Mouse (Mus musculus) CD8-positive naive resting alpha-beta T cell, adult 2 months (primary cell): ENCODE measurements around the gene Mettl22.

Experiments
- DNase-seq, 2 experiments: peaks; one replicate each; pipeline ENCODE4 v3.0.0; 2022; ENCODE audit warnings: low read depth in 2 of 2, low spot score in 2 of 2

Mettl22 gene

DNA sequence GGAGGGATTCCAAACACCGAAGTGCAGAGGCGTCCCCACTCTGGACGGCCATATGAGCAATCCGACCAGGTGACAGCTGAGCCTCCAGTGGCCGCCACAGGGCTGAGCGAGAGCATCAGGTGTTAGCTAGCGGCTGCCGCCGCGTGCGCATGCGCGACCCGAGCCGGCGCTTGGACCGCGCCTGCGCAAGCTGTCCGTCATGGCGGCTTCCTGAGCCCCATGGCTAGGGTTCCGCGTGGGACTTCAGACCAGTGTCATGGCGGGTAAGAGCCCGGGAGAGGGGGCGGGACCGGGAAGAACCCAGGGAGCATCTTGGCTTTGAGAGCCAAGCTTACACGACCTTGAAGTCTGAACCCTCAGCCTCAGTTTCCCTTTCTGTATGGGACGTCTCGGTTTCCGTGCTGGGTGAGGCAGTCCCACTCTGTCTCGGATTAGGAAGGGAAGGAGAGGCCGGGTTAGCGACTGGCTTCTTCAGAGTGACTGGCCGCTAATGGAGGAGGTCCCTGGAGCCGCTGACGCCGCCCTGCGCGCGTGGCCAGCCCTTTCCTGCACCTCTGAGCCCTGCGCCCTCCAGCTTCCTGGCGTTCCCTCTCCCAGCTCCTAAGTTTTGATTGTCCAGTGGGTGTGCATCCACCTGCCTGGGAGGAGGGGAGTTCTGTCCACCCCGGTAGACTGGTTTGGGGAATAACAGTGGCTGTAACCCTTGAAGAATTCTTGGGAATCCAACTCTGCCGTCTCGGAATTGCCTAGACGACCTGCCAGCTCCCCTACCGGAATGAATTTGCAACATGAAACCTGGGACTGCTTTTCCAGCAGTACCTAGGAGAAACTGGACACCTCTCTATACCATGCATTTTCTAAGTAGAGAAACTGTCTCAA is at the start of gene Mettl22:
Gene Mettl22, plus strand, starts transcription at position 186 of the 879 bp plus-strand sequence.
- DNase-seq: peak; percentile 82 to 88

DNA sequence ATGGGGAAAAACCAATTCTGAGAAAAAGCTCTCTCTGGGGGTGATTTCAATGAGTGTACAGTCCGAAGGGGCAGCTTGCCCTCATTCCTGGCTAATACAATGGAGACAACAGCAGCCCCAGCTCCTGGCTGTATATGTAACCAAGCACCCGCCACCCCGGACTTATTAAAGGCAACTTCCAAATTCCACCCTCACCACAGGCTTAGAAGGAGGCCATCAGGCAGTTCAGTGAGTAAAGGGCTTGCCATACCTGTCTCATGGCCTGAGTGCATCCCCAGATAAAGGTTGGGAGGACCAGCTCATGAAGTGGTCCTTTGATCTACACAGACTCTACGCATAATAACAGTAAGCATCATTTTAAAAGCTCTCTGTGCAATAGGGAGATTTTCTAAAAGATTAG is 49.7 kb upstream of the Mettl22 start:
- no peak for DNase-seq

DNA sequence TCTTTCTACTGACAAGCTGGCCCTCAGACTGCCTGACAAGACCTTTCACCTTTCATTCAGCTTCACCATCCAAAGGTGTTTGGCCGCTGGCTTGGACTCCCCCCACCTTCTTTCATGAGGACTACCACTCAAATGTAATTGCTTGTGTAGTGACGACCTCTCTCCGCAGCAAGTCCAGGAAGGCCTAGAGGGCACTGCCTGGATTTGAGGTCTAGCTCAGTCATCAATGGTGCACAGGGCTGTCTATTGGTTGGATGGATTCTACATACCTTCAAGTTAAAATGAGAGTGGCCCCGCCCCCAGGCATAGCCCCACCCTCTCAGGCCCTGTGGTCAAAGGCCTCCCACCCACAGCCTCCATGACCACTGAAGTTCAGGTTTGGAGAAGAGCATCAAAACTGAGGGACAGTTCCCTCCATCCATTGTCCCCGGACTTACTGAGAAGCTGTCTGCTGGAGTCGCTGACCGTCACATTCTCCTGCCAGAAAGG is 46.9 kb upstream of the Mettl22 start:
- DNase-seq: no peak

DNA sequence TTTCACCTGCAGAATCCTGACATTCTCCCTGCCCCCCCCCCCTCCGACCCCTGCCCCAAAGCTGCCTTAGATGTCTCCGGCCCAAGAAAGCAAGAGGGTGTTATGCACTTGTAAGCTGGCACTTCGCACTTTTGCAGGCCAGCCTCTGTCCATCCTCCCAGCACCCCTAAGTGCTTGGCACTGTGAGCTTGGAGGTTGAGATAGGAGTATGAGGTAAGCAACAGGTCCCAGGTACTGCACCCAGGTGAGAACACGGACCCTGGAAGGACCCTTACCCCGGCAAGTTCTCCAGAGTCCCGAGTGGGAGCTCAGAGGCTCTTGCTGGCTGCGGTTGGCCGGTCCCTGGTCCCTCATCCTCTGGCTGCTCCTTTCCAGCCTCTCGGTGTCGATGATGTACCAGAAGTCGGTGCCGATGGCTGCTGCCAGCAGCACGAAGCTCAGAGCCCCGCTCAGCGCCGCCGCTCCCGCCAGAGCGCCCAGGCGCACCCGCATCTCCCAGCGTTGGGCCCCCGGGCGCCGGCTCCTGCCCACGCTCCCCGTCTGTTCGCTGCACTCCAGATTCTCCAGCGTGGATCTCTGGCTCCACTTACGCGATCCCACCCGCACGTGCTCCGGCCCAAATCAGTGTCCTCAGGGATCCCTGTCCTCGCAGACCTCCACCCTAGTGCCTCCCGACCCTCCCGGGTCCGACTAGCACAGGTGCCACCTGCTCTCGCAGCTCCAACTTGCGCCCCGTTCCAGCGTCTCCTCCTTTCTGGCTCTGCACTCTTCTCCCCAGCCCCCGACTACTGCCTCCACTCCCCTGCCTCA is 46.2 kb upstream of the Mettl22 start:
- no peak for DNase-seq

DNA sequence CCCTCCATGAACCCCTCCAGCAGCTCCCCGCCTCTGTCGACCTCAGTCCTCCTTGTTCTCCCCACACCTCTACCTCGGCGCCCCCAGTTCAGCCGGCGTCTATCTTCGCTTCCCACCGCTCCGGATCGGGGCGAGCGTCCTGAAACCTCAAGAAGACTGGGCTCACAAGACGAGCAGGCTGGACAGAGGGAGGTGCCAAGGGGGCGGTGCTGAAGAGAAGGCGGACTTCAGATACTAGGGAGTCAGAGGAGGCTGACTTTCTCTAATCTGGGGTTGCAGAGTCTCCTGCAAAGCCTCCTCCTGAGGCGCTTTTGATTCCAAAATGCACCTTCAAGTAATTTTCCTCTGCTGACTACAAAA is 45.6 kb upstream of the Mettl22 start, which contains the start of gene Tmem114:
Gene Tmem114, minus strand, starts transcription at position 166 of the 360 bp plus-strand sequence.
- DNase-seq: no peak

DNA sequence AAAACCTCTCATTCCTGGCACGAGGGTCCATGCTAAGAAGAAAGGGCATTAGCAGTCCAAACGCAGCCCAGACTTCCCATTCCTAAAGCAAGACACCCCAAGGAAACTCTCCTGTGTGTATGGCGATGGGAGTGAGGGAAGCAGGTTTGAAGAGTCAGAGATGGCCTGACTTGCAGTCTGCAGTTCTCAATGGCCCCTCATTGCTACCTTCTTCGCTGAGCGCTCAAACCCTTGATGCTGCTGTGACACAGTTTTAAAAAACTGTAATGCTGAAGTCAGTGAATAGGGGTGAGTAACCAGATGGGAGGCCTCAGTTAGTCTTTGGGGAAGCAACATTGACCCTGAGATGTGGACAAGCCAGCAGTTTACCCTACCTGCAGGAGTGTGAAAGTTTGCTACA is 44.9 kb upstream of the Mettl22 start:
- DNase-seq: no peak

DNA sequence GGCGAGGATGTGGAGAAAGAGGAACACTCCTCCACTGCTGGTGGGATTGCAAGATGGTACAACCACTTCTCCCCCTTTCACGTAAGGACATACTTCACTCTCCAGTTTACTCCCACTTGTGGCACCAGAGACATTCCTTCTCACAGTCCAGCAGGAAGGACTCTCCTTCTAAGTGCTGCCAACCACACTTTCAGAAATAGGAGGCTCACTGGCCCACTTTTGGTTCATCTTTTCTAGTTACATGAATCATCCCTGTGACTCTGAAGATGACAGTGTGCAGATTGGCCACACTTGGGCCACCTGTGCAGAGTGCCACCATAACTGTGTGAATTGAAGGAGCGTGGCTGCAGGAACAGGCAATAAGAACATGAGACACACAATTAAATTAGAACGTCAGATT is 41.1 kb upstream of the Mettl22 start:
- no peak for DNase-seq

DNA sequence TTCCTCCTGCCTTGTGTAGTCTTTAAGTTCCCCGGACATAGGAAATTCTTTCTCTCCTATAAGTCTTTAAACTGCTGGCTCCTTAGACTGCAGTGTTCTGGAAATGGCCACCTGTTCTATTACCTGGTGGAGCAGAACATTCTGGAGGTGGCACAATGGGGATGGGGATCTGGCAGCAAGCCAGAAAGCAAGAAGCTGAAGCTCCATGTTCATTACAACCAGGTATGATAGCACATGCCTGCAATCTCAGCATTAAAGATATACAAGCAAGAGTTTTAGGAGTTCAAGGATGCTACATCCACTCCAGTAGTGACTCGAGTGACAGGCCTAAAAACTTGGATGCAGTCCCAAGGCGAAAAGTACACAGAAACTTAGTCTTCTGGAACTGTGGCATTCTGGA is 38.0 kb upstream of the Mettl22 start:
- DNase-seq: no peak

DNA sequence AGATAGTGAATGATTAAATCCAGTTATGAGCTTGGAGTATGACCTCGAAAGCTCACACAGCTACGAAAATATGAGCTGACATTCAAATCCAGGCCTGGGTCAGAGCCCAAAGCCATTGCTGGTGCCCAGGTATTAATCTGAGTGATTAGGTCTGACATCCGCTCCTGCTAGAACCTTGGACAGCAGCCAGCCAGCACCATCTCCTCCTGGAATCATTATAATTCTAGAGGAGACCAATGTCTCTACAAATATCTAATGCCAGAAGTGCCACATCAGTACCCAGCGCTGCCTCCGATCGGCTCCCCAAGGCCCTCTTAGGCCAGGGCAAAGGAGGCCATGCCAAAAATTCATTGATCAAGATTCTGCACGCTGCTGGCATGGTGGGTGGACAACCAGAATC is 25.7 kb upstream of the Mettl22 start:
- DNase-seq: no peak

DNA sequence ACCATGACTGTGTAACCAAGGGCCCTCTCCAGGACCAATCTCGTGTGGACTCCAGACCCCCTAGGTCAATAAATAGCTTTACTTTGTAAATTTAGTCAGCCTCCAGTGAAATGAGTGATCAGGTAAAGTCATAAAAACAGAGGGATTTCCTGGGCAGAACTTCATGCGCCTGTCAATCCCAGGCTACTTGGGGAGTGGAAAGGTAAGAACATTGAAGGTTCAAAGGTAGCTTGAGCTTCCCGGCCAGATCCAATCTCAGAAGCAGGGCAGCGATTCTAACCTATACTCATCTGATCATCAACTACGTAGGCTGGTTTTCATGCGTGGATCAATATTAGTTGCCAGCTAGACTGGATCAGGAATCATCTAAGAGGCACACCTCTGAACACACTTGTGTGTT is 24.3 kb upstream of the Mettl22 start:
- no peak for DNase-seq

DNA sequence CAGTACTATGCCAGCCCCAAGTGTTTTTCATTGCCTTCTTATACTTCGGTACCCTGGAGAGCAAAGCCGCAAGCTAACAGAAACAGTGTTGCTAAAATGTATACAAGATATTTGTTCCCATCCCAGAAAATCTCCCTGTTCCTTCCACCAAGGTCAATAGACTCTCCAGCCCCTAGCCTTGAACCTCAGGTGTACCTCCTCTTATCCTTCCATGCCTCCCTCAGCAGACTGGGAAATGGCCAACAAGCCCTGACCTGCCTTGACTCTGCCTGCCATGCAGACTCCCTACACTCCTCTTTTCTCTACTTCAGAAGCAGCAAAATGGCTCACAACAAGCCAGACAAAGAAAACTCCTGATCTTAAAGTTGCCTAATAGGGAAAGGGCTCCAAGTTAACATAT is 17.3 kb upstream of the Mettl22 start:
- no peak for DNase-seq

DNA sequence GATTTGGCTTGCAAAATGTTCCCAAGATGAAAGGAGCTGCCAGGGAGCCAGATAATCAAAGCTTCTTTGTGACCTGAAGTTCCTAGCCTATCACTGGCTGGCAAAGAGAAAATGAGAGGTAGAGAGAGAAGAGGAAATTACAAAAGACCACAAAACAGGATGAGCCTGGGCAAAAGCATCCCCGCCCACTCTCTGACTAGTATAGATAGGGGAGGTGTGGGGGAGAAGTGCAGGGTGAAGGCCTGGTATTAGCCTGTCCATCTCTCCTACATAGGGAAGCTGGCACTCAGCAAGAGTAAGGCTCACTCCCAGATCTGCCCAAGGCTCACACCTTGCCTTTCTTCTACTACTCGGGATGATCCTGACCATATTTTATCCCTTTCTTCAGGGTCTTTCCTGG is 15.4 kb upstream of the Mettl22 start:
- DNase-seq: peak in 1 of 2 experiments; percentile 35

DNA sequence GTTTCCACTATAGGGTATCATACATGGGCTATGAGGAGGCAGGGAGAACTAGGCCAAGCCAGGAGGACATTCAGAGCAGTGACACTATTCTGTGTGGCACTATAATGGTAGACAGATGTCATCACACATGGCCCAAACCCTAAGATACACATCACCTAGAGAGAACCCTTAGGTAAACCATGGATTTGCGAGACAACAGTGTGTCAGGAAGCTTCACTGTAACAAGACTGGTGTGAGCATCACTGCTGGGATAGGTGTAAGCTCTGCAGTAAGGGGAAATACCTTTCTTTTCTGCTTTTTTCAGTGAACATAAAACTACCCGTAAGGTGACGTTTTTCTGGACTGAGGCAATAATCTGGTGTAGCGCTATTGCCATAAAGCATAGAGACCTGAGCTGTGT is 12.2 kb upstream of the Mettl22 start:
- DNase-seq: no peak

DNA sequence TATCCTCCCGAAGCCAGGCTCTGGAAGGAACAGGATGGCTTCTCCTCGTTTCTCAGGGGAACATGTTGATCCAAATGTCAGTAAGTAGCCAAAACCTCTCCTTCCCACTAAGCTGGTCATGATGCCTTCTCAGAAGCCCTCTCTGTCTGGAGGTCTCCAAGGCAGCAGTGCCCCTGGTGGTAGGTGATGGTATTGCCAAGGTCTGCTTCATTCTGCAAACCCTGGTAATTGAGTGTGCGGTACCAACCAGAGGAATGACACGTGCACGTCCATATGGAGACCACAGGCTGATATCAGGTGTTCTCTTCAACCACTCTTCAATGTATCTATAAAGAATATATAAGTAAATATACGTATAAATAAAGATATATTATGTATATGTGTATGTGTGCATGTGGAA is 11.5 kb upstream of the Mettl22 start:
- DNase-seq: peak; percentile 50 to 71

DNA sequence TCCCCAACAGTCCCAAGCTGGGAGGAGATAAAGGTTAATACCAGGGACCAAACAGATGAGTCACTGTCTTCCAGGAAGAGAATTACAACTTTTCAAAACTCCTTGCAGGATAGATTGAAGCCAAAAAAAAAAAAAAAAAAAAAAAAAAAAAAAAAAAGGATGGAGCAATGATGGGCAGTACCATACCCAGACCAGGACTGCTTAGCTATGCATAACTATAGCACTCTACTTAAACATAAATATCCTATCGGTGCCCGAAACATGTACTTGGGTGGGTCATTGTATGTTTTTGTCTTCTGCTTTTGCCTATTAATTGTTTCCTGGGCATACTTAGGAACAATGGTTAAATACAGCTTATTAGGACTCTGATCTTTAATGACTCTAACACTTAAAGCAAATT is 456 bp upstream of the Mettl22 start:
- no peak for DNase-seq

DNA sequence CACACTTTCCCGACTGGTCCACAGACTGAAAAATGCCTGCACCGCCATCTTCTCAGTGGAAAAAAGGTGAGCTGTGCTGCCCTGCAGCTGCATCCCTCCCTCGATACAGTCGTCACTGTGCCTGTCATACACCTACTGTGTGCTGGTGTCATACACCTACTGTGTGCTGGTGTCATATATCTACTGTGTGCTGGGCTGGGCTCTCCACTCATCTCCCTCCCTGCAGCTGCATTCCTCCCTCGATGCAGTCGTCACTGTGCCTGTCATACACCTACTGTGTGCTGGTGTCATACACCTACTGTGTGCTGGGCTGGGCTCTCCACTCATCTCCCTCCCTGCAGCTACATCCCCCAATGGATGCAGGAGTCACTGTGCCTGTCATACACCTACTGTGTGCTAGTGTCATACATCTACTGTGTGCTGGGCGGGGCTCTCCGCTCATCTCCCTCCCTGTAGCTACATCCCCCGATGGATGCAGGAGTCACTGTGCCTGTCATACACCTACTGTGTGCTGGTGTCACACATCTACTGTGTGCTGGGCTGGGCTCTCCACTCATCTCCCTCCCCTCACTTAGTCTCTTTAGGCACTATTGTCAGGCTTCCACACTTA is 16.9 kb downstream of the Mettl22 start:
- no peak for DNase-seq

DNA sequence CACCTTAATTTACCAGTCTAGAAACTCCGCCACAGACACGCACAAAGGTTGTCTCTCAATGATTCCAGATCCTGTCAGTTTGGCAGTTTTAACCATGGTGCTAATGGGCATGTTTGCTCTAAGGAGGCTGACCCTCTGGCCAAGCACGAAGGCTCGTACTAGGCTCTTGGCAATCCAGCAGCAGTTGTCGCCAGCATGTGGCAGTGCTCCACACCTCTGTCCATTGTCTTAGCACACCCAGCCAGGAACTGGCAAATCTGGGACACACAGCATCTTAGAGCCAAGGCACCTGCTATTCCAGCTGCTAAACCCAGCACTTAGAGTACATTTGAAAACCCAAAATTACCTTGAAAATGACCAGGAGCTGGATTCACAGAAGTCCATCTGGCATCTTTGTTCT is 18.8 kb downstream of the Mettl22 start:
- no peak for DNase-seq

DNA sequence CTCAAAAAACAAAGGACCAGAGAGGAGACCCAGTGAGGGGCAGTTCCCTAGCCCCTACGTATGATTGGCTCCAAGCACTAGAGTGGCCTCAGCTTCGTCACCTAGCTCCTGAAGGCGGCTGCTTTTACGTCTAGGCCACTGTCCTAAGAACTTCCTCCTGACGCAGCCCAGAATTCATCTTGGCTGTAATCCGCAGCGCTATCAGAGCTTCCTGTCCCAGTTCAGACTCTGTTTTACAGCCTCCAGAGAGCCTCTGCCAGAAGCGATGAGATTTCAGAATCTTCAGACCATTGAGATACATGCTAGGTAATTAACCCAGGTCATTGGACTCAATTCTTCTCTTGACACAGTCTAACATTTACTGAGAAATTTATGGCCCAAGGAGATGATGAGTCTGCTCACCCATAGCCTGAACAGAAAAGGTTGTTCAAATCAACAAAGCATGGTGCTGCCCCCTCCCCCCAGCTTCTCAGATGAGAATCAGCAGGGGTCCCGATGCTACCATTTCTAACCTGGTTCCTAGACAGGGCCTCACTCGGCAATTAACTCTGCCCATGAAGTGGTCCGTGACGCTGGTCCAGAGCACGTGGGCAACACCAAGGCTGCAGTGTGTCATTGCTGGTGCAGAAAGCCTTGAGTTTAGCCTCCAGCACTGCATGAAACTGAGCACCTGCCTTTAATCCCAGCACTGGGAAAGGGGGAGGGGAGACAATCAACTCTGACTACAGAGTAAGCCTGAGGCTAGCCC is 21.3 kb downstream of the Mettl22 start:
- no peak for DNase-seq

DNA sequence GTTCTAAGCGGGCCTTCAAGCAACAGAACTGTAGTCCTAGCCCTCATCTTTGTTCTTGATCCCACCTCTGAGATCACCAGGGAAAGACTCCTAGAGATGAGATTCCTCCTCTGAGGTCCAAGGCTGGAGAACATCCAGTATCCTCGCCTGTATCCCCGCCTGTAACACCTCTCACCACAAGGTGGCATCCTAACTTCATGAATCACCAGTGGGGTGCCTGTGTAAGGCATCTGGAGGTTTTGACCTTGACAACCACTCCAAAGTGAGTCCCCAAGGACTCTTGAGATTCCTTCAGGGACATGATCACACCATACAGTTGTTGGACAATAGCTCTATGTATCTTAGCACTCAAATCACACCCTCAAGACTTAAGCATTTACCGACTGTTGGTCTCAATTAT is 23.7 kb downstream of the Mettl22 start:
- peak; percentile 32 to 49 for DNase-seq

DNA sequence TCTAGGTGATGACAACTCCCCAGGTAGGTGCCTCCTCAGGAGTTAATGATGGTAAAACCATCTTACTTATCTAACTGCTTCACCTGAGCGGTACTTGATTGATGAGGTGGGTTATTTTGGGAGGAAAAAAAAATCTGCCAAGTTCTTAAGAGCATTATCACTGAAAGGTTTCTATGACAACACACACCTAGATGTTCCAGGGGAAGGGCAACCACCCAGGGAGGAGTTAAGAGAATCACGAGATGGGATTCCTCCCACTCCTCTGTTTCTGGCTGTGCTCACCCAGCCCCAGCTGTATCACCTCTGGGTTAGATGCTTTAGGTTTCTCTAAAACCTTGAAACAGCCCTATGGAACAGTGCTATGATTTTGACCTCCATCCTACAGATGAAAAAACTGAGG is 26.4 kb downstream of the Mettl22 start:
- DNase-seq: no peak

DNA sequence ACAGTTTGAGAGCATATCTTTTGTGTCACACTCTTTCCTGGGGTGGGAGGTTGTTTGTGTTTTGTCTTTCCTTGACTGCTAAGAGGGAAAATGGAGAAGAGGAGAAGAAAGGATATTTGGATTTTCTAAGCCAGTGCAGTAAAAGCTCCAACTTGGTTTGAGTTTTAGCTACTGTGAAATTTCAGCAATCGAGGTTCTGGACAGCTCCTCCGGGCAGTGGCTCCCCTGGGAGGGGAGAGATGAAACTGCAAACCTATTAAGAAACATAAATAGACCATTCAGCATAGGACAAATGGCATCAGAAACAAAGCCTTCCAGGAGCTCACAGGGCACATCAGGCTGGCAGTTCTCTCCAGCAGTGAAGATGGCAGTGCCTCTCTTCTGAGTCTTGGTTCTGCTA is 33.7 kb downstream of the Mettl22 start:
- DNase-seq: no peak
